Mouse (Mus musculus): Measurements from ENCODE around the gene Gm11239.
"Not testable (repeated sequence)": the region's sequence is repeated elsewhere in the genome, so short reads cannot be mapped to it uniquely, and the experiment has no call there.

Gene Gm11239

DNA sequence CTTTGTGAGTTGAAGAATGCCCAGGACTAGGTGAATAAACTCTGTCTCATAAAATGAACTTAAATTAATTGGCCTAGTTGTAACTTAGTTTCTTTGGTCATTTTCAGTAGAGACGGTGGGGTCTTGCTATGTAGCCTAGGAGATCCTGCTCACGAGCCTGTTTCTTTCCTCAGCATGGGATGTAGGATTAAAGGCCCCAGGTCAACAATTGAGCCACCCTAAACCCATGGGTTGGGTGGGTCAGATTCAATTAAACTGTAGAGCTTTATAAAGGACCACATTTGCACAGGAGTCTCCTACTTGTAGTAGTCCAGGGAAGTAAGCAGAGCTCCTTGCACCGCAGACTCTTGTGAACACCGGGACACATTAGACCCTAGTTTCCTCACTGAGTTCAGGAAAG, at the start of gene Gm11239:
Gene Gm11239, plus strand, starts transcription at position 301 of the 400 bp plus-strand sequence.
- DNase-seq (ENCODE audit: low spot score in 2 of 2), result not testable (repeated sequence)

DNA sequence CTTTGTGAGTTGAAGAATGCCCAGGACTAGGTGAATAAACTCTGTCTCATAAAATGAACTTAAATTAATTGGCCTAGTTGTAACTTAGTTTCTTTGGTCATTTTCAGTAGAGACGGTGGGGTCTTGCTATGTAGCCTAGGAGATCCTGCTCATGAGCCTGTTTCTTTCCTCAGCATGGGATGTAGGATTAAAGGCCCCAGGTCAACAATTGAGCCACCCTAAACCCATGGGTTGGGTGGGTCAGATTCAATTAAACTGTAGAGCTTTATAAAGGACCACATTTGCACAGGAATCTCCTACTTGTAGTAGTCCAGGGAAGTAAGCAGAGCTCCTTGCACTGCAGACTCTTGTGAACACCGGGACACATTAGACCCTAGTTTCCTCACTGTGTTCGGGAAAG, 45.5 kb upstream of the Gm11239 start, which contains the start of gene Gm11237:
Gene Gm11237, plus strand, starts transcription at position 301 of the 400 bp plus-strand sequence.
- DNase-seq (ENCODE audit: low spot score in 2 of 2), result not testable (repeated sequence)

DNA sequence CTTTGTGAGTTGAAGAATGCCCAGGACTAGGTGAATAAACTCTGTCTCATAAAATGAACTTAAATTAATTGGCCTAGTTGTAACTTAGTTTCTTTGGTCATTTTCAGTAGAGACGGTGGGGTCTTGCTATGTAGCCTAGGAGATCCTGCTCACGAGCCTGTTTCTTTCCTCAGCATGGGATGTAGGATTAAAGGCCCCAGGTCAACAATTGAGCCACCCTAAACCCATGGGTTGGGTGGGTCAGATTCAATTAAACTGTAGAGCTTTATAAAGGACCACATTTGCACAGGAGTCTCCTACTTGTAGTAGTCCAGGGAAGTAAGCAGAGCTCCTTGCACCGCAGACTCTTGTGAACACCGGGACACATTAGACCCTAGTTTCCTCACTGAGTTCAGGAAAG, 30.3 kb upstream of the Gm11239 start, which contains the start of gene Gm11236:
Gene Gm11236, plus strand, starts transcription at position 301 of the 400 bp plus-strand sequence.
- not testable (repeated sequence) for DNase-seq (ENCODE audit: low spot score in 2 of 2)

DNA sequence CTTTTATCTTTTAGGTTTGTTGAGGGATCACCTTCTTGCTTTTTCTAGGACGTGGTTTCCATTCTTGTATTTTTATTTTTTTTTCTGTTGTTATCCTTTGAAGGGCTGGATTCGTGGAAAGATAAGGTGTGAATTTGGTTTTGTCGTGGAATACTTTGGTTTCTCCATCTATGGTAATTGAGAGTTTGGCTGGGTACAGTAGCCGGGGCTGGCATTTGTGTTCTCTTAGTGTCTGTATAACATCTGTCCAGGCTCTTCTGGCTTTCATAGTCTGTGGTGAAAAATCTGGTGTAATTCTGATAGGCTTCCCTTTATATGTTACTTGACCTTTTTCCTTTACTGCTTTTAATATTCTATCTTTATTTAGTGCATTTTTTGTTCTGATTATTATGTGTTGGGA, 6.3 kb upstream of the Gm11239 start:
- peak in 1 of 2 experiments; percentile 18 for DNase-seq (ENCODE audit: low spot score in 2 of 2)

DNA sequence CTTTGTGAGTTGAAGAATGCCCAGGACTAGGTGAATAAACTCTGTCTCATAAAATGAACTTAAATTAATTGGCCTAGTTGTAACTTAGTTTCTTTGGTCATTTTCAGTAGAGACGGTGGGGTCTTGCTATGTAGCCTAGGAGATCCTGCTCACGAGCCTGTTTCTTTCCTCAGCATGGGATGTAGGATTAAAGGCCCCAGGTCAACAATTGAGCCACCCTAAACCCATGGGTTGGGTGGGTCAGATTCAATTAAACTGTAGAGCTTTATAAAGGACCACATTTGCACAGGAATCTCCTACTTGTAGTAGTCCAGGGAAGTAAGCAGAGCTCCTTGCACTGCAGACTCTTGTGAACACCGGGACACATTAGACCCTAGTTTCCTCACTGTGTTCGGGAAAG, 15.1 kb downstream of the Gm11239 start, which contains the start of gene Gm428:
Gene Gm428, plus strand, starts transcription at position 301 of the 400 bp plus-strand sequence.
- DNase-seq (ENCODE audit: low spot score in 2 of 2), result not testable (repeated sequence)

DNA sequence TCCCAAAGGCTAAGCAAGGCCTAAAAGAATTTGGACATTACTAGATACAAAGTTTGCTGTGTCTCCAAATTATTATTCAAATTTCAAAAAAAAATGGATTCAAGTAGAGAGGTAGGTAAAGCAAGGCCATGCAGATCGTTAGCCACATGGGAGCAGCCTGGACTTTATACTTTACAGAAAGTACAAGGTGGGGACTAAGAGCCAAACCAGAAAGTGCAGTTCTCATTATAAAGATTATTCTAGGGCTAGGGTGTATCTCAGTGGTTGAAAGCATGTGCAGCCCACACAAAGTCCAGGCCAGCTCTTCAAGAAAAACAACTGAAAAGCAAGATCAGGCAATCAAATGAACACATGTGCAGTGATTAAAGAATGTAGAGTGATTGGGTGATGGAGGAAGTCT, 50.6 kb downstream of the Gm11239 start:
- DNase-seq (ENCODE audit: low spot score in 2 of 2), result no peak

DNA sequence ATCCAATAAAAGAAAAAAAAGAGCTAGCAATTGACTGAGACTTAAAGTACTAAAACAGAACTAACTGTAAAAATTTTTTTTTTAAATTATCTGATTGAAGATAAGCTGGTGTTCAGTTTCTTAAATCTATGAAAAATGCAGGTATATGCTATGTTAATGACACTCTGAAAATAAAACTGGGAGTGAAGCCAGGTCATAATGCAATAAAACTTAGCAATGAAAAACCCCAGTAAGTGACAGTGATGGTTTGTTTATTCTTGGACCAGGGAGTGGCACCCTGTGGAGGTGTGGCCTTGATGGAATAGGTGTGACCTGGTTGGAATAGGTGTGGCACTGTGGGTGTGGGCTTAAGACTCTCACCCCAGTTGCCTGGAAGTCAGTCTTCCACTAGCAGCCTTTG, 51.7 kb downstream of the Gm11239 start:
- DNase-seq (ENCODE audit: low spot score in 2 of 2), result no peak

Measured in cerebellum, postnatal 4 days (tissue).